In genomic region chr10:23798142-23798541, GRCm38 (mm10) we compare ENCODE assay signal across 11 mouse cellular contexts. TPM values are rescaled to one million over a fixed set of nuclear protein-coding genes. Genes with fewer than 3 reads are reported as not detected.
DNase-seq lines count a peak whose midpoint lies in the region; ATAC-seq lines count a peak whose summit lies in the region.
"Had no signal": no experiment of that assay in that cellular context is flagged by ENCODE, and none has a peak within 500 bp of the region (broad histone marks: within the 10 kb centered on the region; RNA-seq: fewer than 3 reads in every experiment).

No protein-coding gene starts in this region.

- peak overlapping the region; percentile 58 for H3K4me2 ChIP-seq in embryonic facial prominence, embryonic 13.5 days
- H3K4me2 ChIP-seq in intestine, embryonic 15.5 days (replicated peaks) = 0 out of 2 replicates have a peak overlapping the region, but pooled peaks have one; percentile 59
- peak overlapping the region; percentile 62 for H3K4me2 ChIP-seq in midbrain, embryonic 15.5 days

- peak overlapping the region; percentile 32; the same call in 1 of the 2 replicates for H3K9ac ChIP-seq in embryonic facial prominence, embryonic 13.5 days
- no peak overlapping the region for H3K9ac ChIP-seq in intestine, embryonic 15.5 days
- no peak overlapping the region for H3K9ac ChIP-seq in midbrain, embryonic 15.5 days
- H3K9ac ChIP-seq: liver, embryonic 14.5 days had no signal

- 34% methylated on average over 1 of the region's 1 CpGs for WGBS in embryonic facial prominence, embryonic 13.5 days
- 69% methylated on average over 1 of the region's 1 CpGs for WGBS in intestine, embryonic 15.5 days
- WGBS in midbrain, embryonic 15.5 days = 82% methylated on average over 1 of the region's 1 CpGs

- no peak for ATAC-seq in embryonic facial prominence, embryonic 13.5 days (ENCODE audit: insufficient number of reproducible peaks, insufficient read depth, low FRiP score, low TSS enrichment, low read depth)
- no peak for ATAC-seq in intestine, embryonic 15.5 days
- ATAC-seq in midbrain, embryonic 15.5 days (replicated peaks) = no peak
- no peak for ATAC-seq in erythroblast, adult 5-6 weeks (replicated peaks; ENCODE audit: low FRiP score, poor library complexity, severe bottlenecking)

- peaks cover 8% of the 10 kb centered on the region; the same call in 1 of the 2 replicates for H3K4me1 ChIP-seq in embryonic facial prominence, embryonic 13.5 days
- H3K4me1 ChIP-seq in intestine, embryonic 15.5 days (replicated peaks) = 0 out of 2 replicates have a peak, but pooled peaks cover 7% of the 10 kb centered on the region
- peaks cover 12% of the 10 kb centered on the region for H3K4me1 ChIP-seq in midbrain, embryonic 15.5 days

- no peaks in the 10 kb centered on the region for H3K9me3 ChIP-seq in embryonic facial prominence, embryonic 13.5 days
- no peaks in the 10 kb centered on the region for H3K9me3 ChIP-seq in intestine, embryonic 15.5 days
- no peaks in the 10 kb centered on the region for H3K9me3 ChIP-seq in midbrain, embryonic 15.5 days

- no peaks in the 10 kb centered on the region for H3K27me3 ChIP-seq in embryonic facial prominence, embryonic 13.5 days
- H3K27me3 ChIP-seq in intestine, embryonic 15.5 days (replicated peaks) = no peaks in the 10 kb centered on the region
- H3K27me3 ChIP-seq in midbrain, embryonic 15.5 days (replicated peaks) = no peaks in the 10 kb centered on the region

- peak; percentile 39 for DNase-seq in kidney, adult 18-20 months
- no peak for DNase-seq in kidney, adult 8-10 months
- DNase-seq in layer of hippocampus, adult 9-10 months (ENCODE audit: low spot score) = no peak
- DNase-seq in frontal cortex, postnatal 25 days (ENCODE audit: low spot score in 2 of 2) = no peak
- DNase-seq: cerebellum, postnatal 25 days had no signal

- H3K27ac ChIP-seq in embryonic facial prominence, embryonic 13.5 days = peak overlapping the region; percentile 74
- no peak overlapping the region for H3K27ac ChIP-seq in intestine, embryonic 15.5 days
- no peak overlapping the region for H3K27ac ChIP-seq in midbrain, embryonic 15.5 days
- H3K27ac ChIP-seq: liver, embryonic 14.5 days had no signal

- H3K4me3 ChIP-seq in embryonic facial prominence, embryonic 13.5 days = peak overlapping the region; percentile 70
- no peak overlapping the region for H3K4me3 ChIP-seq in intestine, embryonic 15.5 days (replicated peaks)
- H3K4me3 ChIP-seq in midbrain, embryonic 15.5 days = no peak overlapping the region

- H3K36me3 ChIP-seq in embryonic facial prominence, embryonic 13.5 days = peaks cover 35% of the 10 kb centered on the region
- no peaks in the 10 kb centered on the region for H3K36me3 ChIP-seq in intestine, embryonic 15.5 days
- H3K36me3 ChIP-seq in midbrain, embryonic 15.5 days (replicated peaks) = 0 out of 2 replicates have a peak, but pooled peaks cover 7% of the 10 kb centered on the region

RNA-seq across cellular contexts. Expression of gene Slc18b1, which starts 1.4 kb away (rescaled TPM):
- polyA plus RNA-seq in embryonic facial prominence, embryonic 13.5 days (2015; fragmentation: Nextera tagmentation; extraction: Ambion mirVana) = 32.3 and 35.6 TPM in 2 replicates
- polyA plus RNA-seq in intestine, embryonic 15.5 days (2015; fragmentation: Nextera tagmentation; extraction: Ambion mirVana) = 15.8 and 17.0 TPM in 2 replicates
- 15.4 and 16.6 TPM in 2 replicates for polyA plus RNA-seq in midbrain, embryonic 15.5 days (2015; fragmentation: Nextera tagmentation; extraction: Ambion mirVana)
- total RNA-seq in erythroblast, adult 5-6 weeks (2015; ENCODE audit: low replicate concordance) = not detected in 2 replicates
- total RNA-seq in erythroblast, adult 5-6 weeks (2017; ENCODE audit: low replicate concordance) = not detected in 2 replicates

RNA-seq across cellular contexts. Expression of gene Rps12, which starts 11.1 kb away (rescaled TPM):
- polyA plus RNA-seq in embryonic facial prominence, embryonic 13.5 days (2015; fragmentation: Nextera tagmentation; extraction: Ambion mirVana) = 245 and 261 TPM in 2 replicates
- 195 and 208 TPM in 2 replicates for polyA plus RNA-seq in intestine, embryonic 15.5 days (2015; fragmentation: Nextera tagmentation; extraction: Ambion mirVana)
- polyA plus RNA-seq in midbrain, embryonic 15.5 days (2015; fragmentation: Nextera tagmentation; extraction: Ambion mirVana) = 84.7 and 98.7 TPM in 2 replicates
- total RNA-seq in erythroblast, adult 5-6 weeks (2015; ENCODE audit: low replicate concordance) = 1,063 and 1,343 TPM in 2 replicates
- 294 and 583 TPM in 2 replicates for total RNA-seq in erythroblast, adult 5-6 weeks (2017; ENCODE audit: low replicate concordance)

RNA-seq across cellular contexts. Expression of gene Vnn3, which starts 53.1 kb away (rescaled TPM):
- polyA plus RNA-seq in embryonic facial prominence, embryonic 13.5 days (2015; fragmentation: Nextera tagmentation; extraction: Ambion mirVana) = not detected in 2 replicates
- 0.24 and 0.28 TPM in 2 replicates for polyA plus RNA-seq in intestine, embryonic 15.5 days (2015; fragmentation: Nextera tagmentation; extraction: Ambion mirVana)
- polyA plus RNA-seq in midbrain, embryonic 15.5 days (2015; fragmentation: Nextera tagmentation; extraction: Ambion mirVana) = 0.09 TPM in 1 of 2 replicates, not detected in the other
- total RNA-seq in erythroblast, adult 5-6 weeks (2015; ENCODE audit: low replicate concordance) = not detected in 2 replicates
- total RNA-seq in erythroblast, adult 5-6 weeks (2017; ENCODE audit: low replicate concordance) = 4.5 TPM in 2 replicates
- total RNA-seq: hematopoietic stem cell, adult 5-6 weeks had no signal
